Mouse (Mus musculus) heart, embryonic 13.5 days (tissue): ENCODE results near the gene Cd68. TPM values are rescaled to one million over a fixed set of nuclear protein-coding genes. Genes with fewer than 3 reads are reported as not detected.
"Not testable (repeated sequence)": the region's sequence is repeated elsewhere in the genome, so short reads cannot be mapped to it uniquely, and the experiment has no call there.

Experiments
- ATAC-seq: fragments of 200-750 bp; cut with Nextera tagmentation; 2 replicates; pipeline ENCODE4 v1.8.0; 2017; ENCODE audit warnings: moderate TSS enrichment; ENCODE audit not compliant: insufficient number of reproducible peaks, low FRiP score, low TSS enrichment; ENCODE audit errors: extremely low read depth
- H3K27ac ChIP-seq: fragments of 300-500 bp; sonication (generic); replicated peaks from 2 replicates; pipeline ENCODE4 v1.5.1; 2015; ENCODE audit warnings: moderate library complexity, mild to moderate bottlenecking, inconsistent platforms
- H3K27me3 ChIP-seq: fragments of 300-500 bp; sonication (generic); replicated peaks from 2 replicates; pipeline ENCODE4 v1.6.1; 2015; ENCODE audit warnings: mild to moderate bottlenecking, inconsistent platforms
- H3K36me3 ChIP-seq: fragments of 300-500 bp; sonication (generic); 2 replicates; pipeline ENCODE4 v1.6.1; 2015; ENCODE audit warnings: mild to moderate bottlenecking, inconsistent platforms
- H3K4me1 ChIP-seq: fragments of 300-500 bp; sonication (generic); 2 replicates; pipeline ENCODE4 v1.6.1; 2015; ENCODE audit warnings: inconsistent platforms
- H3K4me2 ChIP-seq: fragments of 300-500 bp; sonication (generic); 2 replicates; pipeline ENCODE4 v1.6.1; 2015; ENCODE audit warnings: inconsistent platforms, mild to moderate bottlenecking, moderate library complexity
- H3K4me3 ChIP-seq: fragments of 300-500 bp; sonication (generic); 2 replicates; pipeline ENCODE4 v1.5.1; 2015; ENCODE audit warnings: moderate library complexity, mild to moderate bottlenecking, inconsistent platforms
- H3K9ac ChIP-seq: fragments of 300-500 bp; sonication (generic); 2 replicates; pipeline ENCODE4 v1.6.1; 2015; ENCODE audit warnings: inconsistent platforms, mild to moderate bottlenecking, moderate library complexity
- H3K9me3 ChIP-seq: fragments of 300-500 bp; sonication (generic); 2 replicates; pipeline ENCODE4 v1.6.1; 2016; ENCODE audit warnings: inconsistent platforms
- WGBS: fragments of 180-500 bp; shearing (Covaris S2); methylation state at CpG from one replicate; pipeline ENCODE4 v1.1.7; 2015; ENCODE audit warnings: mixed read lengths; 5-methylcytosine and 5-hydroxymethylcytosine counted together
- microRNA counts: library from miRNA; unstranded; fragments of <30 nt; microRNA quantifications from one replicate; lab custom pipeline; 2016
- microRNA-seq: library from miRNA; unstranded; fragments of <30 nt; microRNA quantifications from one replicate; pipeline ENCODE4, GENCODE M21; 2016
- polyA plus RNA-seq: library from polyadenylated mRNA; unstranded; fragments of >200 nt; fragmentation: Nextera tagmentation; extraction: Ambion mirVana; gene quantifications from 2 replicates; pipeline ENCODE4 v1.2.1, GENCODE M21; 2015

Gene Cd68
- polyA plus RNA-seq, 1 experiment from 2014 or later, result 10.5 TPM

DNA sequence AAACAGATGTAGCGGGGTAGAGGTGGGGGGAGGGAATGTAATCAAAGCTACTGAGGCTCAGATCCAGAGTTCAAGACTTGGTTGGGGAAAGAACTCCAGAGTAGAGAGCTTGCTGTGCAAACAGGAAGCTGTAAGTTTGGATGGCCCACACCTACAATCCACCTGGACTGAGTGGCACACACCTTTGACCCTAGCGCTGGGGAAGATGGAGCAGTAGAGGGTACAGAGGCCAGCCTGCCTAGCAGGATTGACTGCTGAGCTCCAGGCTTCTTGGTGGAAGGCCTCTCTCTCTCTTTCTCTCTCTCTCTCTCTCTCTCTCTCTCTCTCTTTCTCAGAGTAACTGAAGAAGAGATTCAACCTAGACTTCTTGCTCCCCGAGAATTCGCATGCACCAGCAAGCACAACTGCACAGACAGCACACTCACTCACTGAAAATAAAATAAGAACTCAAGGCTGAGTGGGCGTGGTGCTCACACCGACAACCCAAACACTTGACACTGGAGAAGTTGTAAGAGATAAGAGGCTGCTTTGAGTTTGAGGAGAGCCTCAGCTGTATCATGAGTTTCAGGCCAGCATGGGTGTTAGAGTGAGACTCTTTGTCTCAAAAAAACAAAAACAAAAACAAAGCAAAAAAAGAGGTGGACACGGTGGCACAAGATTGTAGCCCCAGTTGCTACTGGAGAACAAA lies 45.4 kb downstream of the Cd68 start:
- Histone ChIP-seq H3K27ac (no peak overlapping the region), H3K4me1 (peaks cover 22% of the 10 kb centered on the region), H3K4me2 (no peak overlapping the region), H3K4me3 (no peak overlapping the region), H3K27me3 (peaks cover 16% of the 10 kb centered on the region), H3K9me3 (no peaks in the 10 kb centered on the region), H3K36me3 (no peaks in the 10 kb centered on the region), H3K9ac (0 out of 2 replicates have a peak overlapping the region, but pooled peaks have one; percentile 10)
- WGBS, result 59% methylated on average over 7 of the region's 7 CpGs
- ATAC-seq, result no peak

DNA sequence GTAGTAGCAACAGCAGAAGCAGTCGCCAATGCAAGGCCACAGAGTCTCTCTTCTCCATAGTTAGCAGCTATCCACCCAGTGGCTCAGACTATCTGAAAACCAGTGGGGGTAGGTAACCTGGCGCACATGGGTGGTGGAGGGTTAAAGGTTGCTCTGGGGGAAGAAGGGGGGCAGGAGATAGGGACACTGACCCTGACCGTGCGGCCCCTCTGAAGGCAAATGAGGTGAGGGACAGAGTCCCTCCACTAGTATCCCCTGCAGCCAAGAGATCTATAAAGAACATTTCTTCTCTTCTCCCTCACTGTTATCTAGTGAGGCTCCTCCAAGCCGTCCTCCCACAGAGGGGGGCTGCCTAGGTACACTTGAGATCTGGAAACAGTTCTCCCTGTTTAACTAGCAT lies 48.1 kb downstream of the Cd68 start, which contains the start of gene Shbg:
Gene Shbg, minus strand, starts transcription at position 101 of the 400 bp plus-strand sequence.
- Histone ChIP-seq H3K9me3 (no peaks in the 10 kb centered on the region), H3K36me3 (no peaks in the 10 kb centered on the region), H3K4me1 (peaks cover 27% of the 10 kb centered on the region), H3K4me3 (no peak within 1 kb of the TSS), H3K4me2 (no peak within 1 kb of the TSS), H3K27ac (no peak within 1 kb of the TSS), H3K9ac (peak within 1 kb of the TSS; percentile 50; the same call in 1 of the 2 replicates), H3K27me3 (peaks cover 23% of the 10 kb centered on the region)
- ATAC-seq, result no peak
- 45% methylated on average over 5 of the region's 5 CpGs for WGBS

DNA sequence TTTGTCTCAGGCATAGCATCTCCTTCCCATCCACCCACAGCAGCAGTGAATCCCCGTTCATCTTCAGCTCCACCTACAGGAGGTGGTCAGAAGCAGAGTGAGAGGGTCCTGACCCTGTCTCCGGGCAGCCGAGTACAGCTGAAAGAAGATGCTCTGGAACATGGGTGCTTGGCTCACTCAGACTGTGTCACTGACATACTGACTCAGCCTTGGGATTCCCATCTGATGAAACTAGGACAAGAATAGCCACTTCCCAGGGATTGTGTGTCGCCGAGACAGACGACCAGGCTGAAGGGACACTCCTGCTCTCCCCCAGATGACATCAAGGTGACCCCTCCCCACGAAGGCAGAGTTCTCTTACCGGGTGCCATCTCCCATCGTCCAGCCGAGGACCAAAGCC lies 49.2 kb downstream of the Cd68 start:
- no peak overlapping the region for H3K27ac ChIP-seq
- no peak for ATAC-seq
- peaks cover 21% of the 10 kb centered on the region for H3K4me1 ChIP-seq
- 40% methylated on average over 10 of the region's 10 CpGs for WGBS
- peak overlapping the region; percentile 50; the same call in 1 of the 2 replicates for H3K9ac ChIP-seq
- peaks cover 23% of the 10 kb centered on the region for H3K27me3 ChIP-seq
- H3K4me2 ChIP-seq, result no peak overlapping the region
- H3K36me3 ChIP-seq, result no peaks in the 10 kb centered on the region
- no peaks in the 10 kb centered on the region for H3K9me3 ChIP-seq
- H3K4me3 ChIP-seq, result no peak overlapping the region

DNA sequence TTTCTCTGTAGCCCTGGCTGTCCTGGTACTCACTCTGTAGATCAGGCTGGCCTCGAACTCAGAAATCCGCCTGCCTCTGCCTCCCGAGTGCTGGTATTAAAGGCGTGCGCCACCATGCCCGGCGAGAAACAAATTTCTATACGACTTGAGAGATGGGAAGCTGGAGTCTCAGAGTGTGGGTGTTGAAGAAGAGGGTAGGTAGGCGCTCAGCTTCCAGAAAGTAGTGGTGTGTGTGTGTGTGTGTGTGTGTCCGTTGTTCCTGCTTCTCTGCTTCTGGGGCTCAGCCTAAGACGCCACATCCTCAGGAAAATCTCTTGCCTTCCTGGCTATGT lies 51.7 kb downstream of the Cd68 start:
- 43% methylated on average over 11 of the region's 11 CpGs for WGBS
- not testable (repeated sequence) for H3K27ac ChIP-seq, H3K36me3 ChIP-seq, ATAC-seq, H3K9me3 ChIP-seq
- Histone ChIP-seq H3K4me3 (peak overlapping the region; percentile 27), H3K9ac (peak overlapping the region; percentile 52; the same call in 1 of the 2 replicates), H3K4me1 (peaks cover 13% of the 10 kb centered on the region), H3K4me2 (peak overlapping the region; percentile 61), H3K27me3 (peaks cover 23% of the 10 kb centered on the region)

MicroRNAs within 50 kb of the gene (microRNA counts, 519-probe panel; counts per million panel counts)
- microRNA mmu-miR-1934 (lab: Ali Mortazavi, UCI) (209 counts per million, percentile 61 among the panel's probes with 10 or more counts), microRNA mmu-miR-467f (lab: Ali Mortazavi, UCI) (4,281 counts per million, percentile 78 among the panel's probes with 10 or more counts)

Small RNA genes lying within 50 kb of the gene (microRNA-seq; reads per million reads assigned to microRNA genes)
- gene Mir1934, result 3.1 reads per million, percentile 12 among the genes with 10 or more reads in this experiment
- not detected for gene Mir467f

Other genes with a start within 250 kb of the Cd68 start
- gene Dnah2, start 117.0 kb downstream of the Cd68 start, polyA plus RNA-seq, result 0.07 and 0.28 TPM in 2 replicates
- gene Efnb3, start 105.9 kb downstream of the Cd68 start, polyA plus RNA-seq, result 56.2 and 59.9 TPM in 2 replicates
- gene Wrap53, start 85.9 kb downstream of the Cd68 start, polyA plus RNA-seq, result 16.8 TPM in 2 replicates
- gene Trp53, start 85.8 kb downstream of the Cd68 start, polyA plus RNA-seq, result 82.6 and 86.5 TPM in 2 replicates
- gene Atp1b2, start 60.2 kb downstream of the Cd68 start, polyA plus RNA-seq, result 24.5 and 25.0 TPM in 2 replicates
- gene Shbg, start 48.2 kb downstream of the Cd68 start, polyA plus RNA-seq, result 0.23 and 1.7 TPM in 2 replicates
- gene Sat2, start 44.1 kb downstream of the Cd68 start, polyA plus RNA-seq, result 17.5 and 18.1 TPM in 2 replicates
- gene Fxr2, start 33.2 kb downstream of the Cd68 start, polyA plus RNA-seq, result 22.1 and 25.6 TPM in 2 replicates
- not detected in 2 replicates for gene Sox15, start 10.8 kb downstream of the Cd68 start, polyA plus RNA-seq
- gene Mpdu1, start 3.5 kb downstream of the Cd68 start, polyA plus RNA-seq, result 51.3 and 52.0 TPM in 2 replicates
- gene Eif4a1, start 6.3 kb upstream of the Cd68 start, polyA plus RNA-seq, result 372 and 373 TPM in 2 replicates
- gene Senp3, start 15.9 kb upstream of the Cd68 start, polyA plus RNA-seq, result 59.2 and 63.5 TPM in 2 replicates
- 0.23 and 0.38 TPM in 2 replicates for gene Tnfsf13, start 19.6 kb upstream of the Cd68 start, polyA plus RNA-seq
- gene Tnfsf12, start 29.7 kb upstream of the Cd68 start, polyA plus RNA-seq, result 4.7 and 5.7 TPM in 2 replicates
- 3.3 and 3.4 TPM in 2 replicates for gene Tnfsfm13, start 29.9 kb upstream of the Cd68 start, polyA plus RNA-seq
- 16.1 and 19.1 TPM in 2 replicates for gene Polr2a, start 92.5 kb upstream of the Cd68 start, polyA plus RNA-seq
- gene Slc35g3, start 95.8 kb upstream of the Cd68 start, polyA plus RNA-seq, result 0.19 and 0.51 TPM in 2 replicates
- gene Zbtb4, start 99.8 kb upstream of the Cd68 start, polyA plus RNA-seq, result 2.7 and 3.1 TPM in 2 replicates
- 6.8 and 7.9 TPM in 2 replicates for gene Chrnb1, start 129.8 kb upstream of the Cd68 start, polyA plus RNA-seq
- gene Fgf11, start 135.7 kb upstream of the Cd68 start, polyA plus RNA-seq, result 2.0 and 2.3 TPM in 2 replicates
- gene Tmem102, start 139.5 kb upstream of the Cd68 start, polyA plus RNA-seq, result 1.8 and 1.9 TPM in 2 replicates
- not detected in 2 replicates for gene Gm39566, start 149.1 kb upstream of the Cd68 start, polyA plus RNA-seq
- gene Spem2, start 152.3 kb upstream of the Cd68 start, polyA plus RNA-seq, result not detected in 2 replicates
- not detected in 2 replicates for gene Spem1, start 156.0 kb upstream of the Cd68 start, polyA plus RNA-seq
- gene Nlgn2, start 171.6 kb upstream of the Cd68 start, polyA plus RNA-seq, result 2.0 and 2.4 TPM in 2 replicates
- gene Tmem256, start 172.4 kb upstream of the Cd68 start, polyA plus RNA-seq, result 330 and 361 TPM in 2 replicates
- 75.4 and 76.2 TPM in 2 replicates for gene Plscr3, start 180.2 kb upstream of the Cd68 start, polyA plus RNA-seq
- gene Tnk1, start 192.6 kb upstream of the Cd68 start, polyA plus RNA-seq, result 0.38 and 0.56 TPM in 2 replicates
- not detected in 2 replicates for gene Tmem95, start 211.9 kb upstream of the Cd68 start, polyA plus RNA-seq
- 3.9 TPM in 2 replicates for gene Kctd11, start 215.3 kb upstream of the Cd68 start, polyA plus RNA-seq
- gene Acap1, start 229.4 kb upstream of the Cd68 start, polyA plus RNA-seq, result 7.0 and 8.2 TPM in 2 replicates
- 4.0 and 4.1 TPM in 2 replicates for gene 2810408A11Rik, start 234.8 kb upstream of the Cd68 start, polyA plus RNA-seq
- gene Neurl4, start 234.9 kb upstream of the Cd68 start, polyA plus RNA-seq, result 7.8 and 8.1 TPM in 2 replicates
- gene Gps2, start 247.7 kb upstream of the Cd68 start, polyA plus RNA-seq, result 45.0 and 52.2 TPM in 2 replicates